Mouse (Mus musculus): ENCODE data around the gene Emb.

DNA sequence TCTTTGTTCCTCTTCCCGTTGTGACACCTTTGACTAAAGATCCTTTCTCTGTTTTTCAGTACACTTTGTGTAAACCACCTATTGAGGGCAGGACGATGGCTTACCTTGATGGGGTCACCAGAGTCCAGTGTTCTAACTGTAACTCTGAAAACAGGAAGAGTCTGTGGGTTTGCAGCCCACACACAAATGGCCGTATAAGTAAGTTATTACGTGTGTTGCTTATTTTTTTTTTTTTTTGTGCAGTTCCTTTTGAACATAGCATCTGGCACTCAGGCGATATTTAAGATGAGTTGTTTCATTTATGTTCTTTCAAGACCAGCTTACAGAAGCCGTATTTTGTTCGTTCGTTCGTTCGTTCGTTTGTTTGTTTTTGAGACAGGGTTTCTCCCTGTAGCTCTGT lies 9.3 kb downstream of the Emb start:
- no peak for TF ChIP-seq CTCF (IDR thresholded peaks at IDR 0.05)
- no peak for TF ChIP-seq EP300 (IDR thresholded peaks at IDR 0.05; ENCODE audit: insufficient read depth, low read depth, low read length)
- no peak for TF ChIP-seq POLR2A (IDR thresholded peaks at IDR 0.05; ENCODE audit: insufficient read depth, low read depth, low read length)

Data from heart, adult 2 months (tissue).